Mouse (Mus musculus) left cerebral cortex, postnatal 10 days (tissue): Measurements from ENCODE around the gene Dag1. TPM values are rescaled to one million over a fixed set of nuclear protein-coding genes. Genes with fewer than 3 reads are reported as not detected.

Experiments used
- DNase-seq, 2 experiments: peaks; one replicate each; pipeline ENCODE4 v3.0.0; 2021 to 2022; ENCODE audit warnings: low spot score in 2 of 2, mixed read lengths in 1 of 2; ENCODE audit errors: extremely low spot score in 1 of 2
- intact Hi-C: fragments of 180-260 bp; cut with DNase I; formaldehyde crosslinking; loops from one replicate; pipeline ENCODE4 v1.15.1; 2025
- total RNA-seq, 2 experiments: library from RNA; stranded (reverse); gene quantifications; 2 replicates each; pipeline ENCODE4 v1.2.3; 2021

The Dag1 gene
- total RNA-seq, 2 experiments from 2014 or later, result 131 to 135 TPM

- intact Hi-C loops, result no loop called here
- no peak for DNase-seq
These were observed 100.0 kb downstream of the Dag1 start for GRCm38 (mm10) chr9:108163646-108164284.

- no peak for DNase-seq
- intact Hi-C loops, result no loop called here
These were observed 105.9 kb downstream of the Dag1 start for GRCm38 (mm10) chr9:108157891-108158290.

GRCm38 (mm10) chr9:108157451-108157850 is 106.3 kb downstream of the Dag1 start:
- intact Hi-C loops, result no loop called here
- no peak for DNase-seq

- intact Hi-C loops, result no loop called here
- DNase-seq, result no peak
These were observed 107.0 kb downstream of the Dag1 start for GRCm38 (mm10) chr9:108156786-108157185.

GRCm38 (mm10) chr9:108154814-108155213 is 108.9 kb downstream of the Dag1 start:
- no peak for DNase-seq
- intact Hi-C loops, result no loop called here

Other genes starting within 250 kb of the Dag1 start
- 10 to 100 TPM; 16.8 to 18.7 TPM for gene Gmppb, start 214.7 kb downstream of the Dag1 start, total RNA-seq
- 1 to 10 TPM; 1.8 to 2.0 TPM for gene Amigo3, start 210.8 kb downstream of the Dag1 start, total RNA-seq
- not detected for gene Mst1, start 183.5 kb downstream of the Dag1 start, total RNA-seq
- 10 to 100 TPM; 91.1 to 94.2 TPM for gene Rnf123, start 180.6 kb downstream of the Dag1 start, total RNA-seq
- gene Apeh, start 169.4 kb downstream of the Dag1 start, total RNA-seq, result 10 to 100 TPM; 30.7 to 41.3 TPM
- gene Bsn, start 73.6 kb downstream of the Dag1 start, total RNA-seq, result 100 to 1,000 TPM; 139 to 142 TPM
- gene Nicn1, start 26.5 kb upstream of the Dag1 start, total RNA-seq, result 100 to 1,000 TPM; 118 to 122 TPM
- 10 to 100 TPM; 22.5 to 23.5 TPM for gene Amt, start 32.9 kb upstream of the Dag1 start, total RNA-seq
- gene Rhoa, start 42.2 kb upstream of the Dag1 start, total RNA-seq, result 100 to 1,000 TPM; 209 to 216 TPM
- 10 to 100 TPM; 58.0 to 59.3 TPM for gene Tcta, start 42.2 kb upstream of the Dag1 start, total RNA-seq
- gene Gpx1, start 74.9 kb upstream of the Dag1 start, total RNA-seq, result 10 to 100 TPM; 91.2 to 92.6 TPM
- gene Usp4, start 83.9 kb upstream of the Dag1 start, total RNA-seq, result 100 to 1,000 TPM; 122 to 125 TPM
- gene 1700102P08Rik, start 128.8 kb upstream of the Dag1 start, total RNA-seq, result 1 to 10 TPM; 1.4 to 2.1 TPM
- under 1 TPM; 0.19 to 0.26 TPM for gene Ccdc36, start 164.5 kb upstream of the Dag1 start, total RNA-seq
- not detected for gene BC048562, start 172.5 kb upstream of the Dag1 start, total RNA-seq
- 10 to 100 TPM; 38.7 to 39.6 TPM for gene Ccdc71, start 196.6 kb upstream of the Dag1 start, total RNA-seq
- gene Klhdc8b, start 197.6 kb upstream of the Dag1 start, total RNA-seq, result 10 to 100 TPM; 32.5 to 35.9 TPM
- 10 to 100 TPM; 29.6 to 34.2 TPM for gene Lamb2, start 215.8 kb upstream of the Dag1 start, total RNA-seq
- gene Usp19, start 226.6 kb upstream of the Dag1 start, total RNA-seq, result 100 to 1,000 TPM; 104 to 114 TPM
- gene Qars, start 243.7 kb upstream of the Dag1 start, total RNA-seq, result 10 to 100 TPM; 82.9 to 91.8 TPM